Comparison of ENCODE assay signal across 7 mouse cellular contexts in the genomic region with DNA sequence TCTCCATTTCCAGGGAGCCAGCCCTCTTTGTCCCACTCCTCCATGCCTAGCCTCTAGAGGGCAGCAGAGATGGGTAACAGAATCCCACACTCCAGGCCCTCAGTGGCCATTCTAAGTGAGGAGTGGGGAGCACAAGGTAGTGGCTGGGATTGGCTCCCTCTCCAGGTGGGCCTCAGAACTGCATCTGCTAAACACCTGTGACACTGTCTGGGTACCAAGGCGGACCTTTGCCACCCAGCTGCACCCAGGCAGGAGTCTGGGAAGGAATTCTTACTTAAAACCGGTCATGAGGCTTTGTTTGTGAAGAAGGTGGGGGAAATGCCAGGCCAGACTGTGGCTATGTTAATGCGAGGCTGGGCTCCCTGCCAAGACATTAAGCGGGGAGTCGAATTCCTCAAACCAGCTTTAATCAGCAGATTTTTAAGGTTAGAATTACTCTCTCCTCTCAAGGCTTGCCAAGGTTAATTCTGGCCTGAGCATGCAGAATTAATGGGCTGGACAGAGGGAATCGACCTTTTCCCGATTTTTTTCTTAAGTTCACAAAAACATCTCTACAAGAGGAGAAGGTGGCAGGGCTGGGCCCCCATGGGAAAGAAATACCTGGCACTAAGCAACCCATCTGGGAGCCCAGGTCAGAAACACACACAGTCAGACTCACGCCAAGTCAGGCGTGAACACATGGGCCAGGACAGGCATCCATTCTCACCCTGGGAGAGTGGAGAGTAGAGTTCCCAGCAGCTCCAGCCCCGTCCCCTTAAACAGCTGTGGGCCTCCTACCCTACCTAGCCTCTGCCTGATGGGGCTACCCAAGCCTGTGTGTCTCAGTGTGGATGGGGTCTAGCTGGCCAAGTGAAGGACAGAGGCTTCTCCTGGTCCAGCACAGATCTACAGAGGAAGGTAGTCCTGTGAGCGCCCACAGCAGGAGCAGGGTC.
DNase-seq lines count a peak whose midpoint lies in the region; ATAC-seq lines count a peak whose summit lies in the region.

No protein-coding gene starts in this region.

- no peak overlapping the region for H3K9ac ChIP-seq in heart, embryonic 16.5 days (ENCODE audit: low read length)
- no peak overlapping the region for H3K9ac ChIP-seq in stomach, embryonic 15.5 days

- 0 out of 2 replicates have a peak, but pooled peaks cover 2% of the 10 kb centered on the region for H3K27me3 ChIP-seq in heart, embryonic 16.5 days (ENCODE audit: control insufficient read depth, insufficient read depth, low read length)
- 0 out of 2 replicates have a peak, but pooled peaks cover 4% of the 10 kb centered on the region for H3K27me3 ChIP-seq in stomach, embryonic 15.5 days (replicated peaks)

- 31% methylated on average over 11 of the region's 11 CpGs for WGBS in heart, embryonic 16.5 days
- 25% methylated on average over 11 of the region's 11 CpGs for WGBS in stomach, embryonic 15.5 days

- H3K9me3 ChIP-seq in heart, embryonic 16.5 days (replicated peaks; ENCODE audit: control insufficient read depth, low read length) = no peaks in the 10 kb centered on the region
- H3K9me3 ChIP-seq in stomach, embryonic 15.5 days = no peaks in the 10 kb centered on the region

- no peak overlapping the region for H3K27ac ChIP-seq in heart, embryonic 16.5 days (ENCODE audit: low read length)
- peak overlapping the region; percentile 49 for H3K27ac ChIP-seq in stomach, embryonic 15.5 days

- peaks cover 11% of the 10 kb centered on the region for H3K4me1 ChIP-seq in heart, embryonic 16.5 days (ENCODE audit: control insufficient read depth, insufficient read depth, low read length)
- peaks cover 24% of the 10 kb centered on the region; the same call in 1 of the 2 replicates for H3K4me1 ChIP-seq in stomach, embryonic 15.5 days

- no peak overlapping the region for H3K4me2 ChIP-seq in heart, embryonic 16.5 days (ENCODE audit: low read depth, low read length)
- H3K4me2 ChIP-seq in stomach, embryonic 15.5 days = no peak overlapping the region

- H3K4me3 ChIP-seq in heart, embryonic 16.5 days (ENCODE audit: low read length) = no peak overlapping the region
- no peak overlapping the region for H3K4me3 ChIP-seq in stomach, embryonic 15.5 days (replicated peaks)

- H3K36me3 ChIP-seq in heart, embryonic 16.5 days (ENCODE audit: control insufficient read depth, insufficient read depth) = no peaks in the 10 kb centered on the region
- no peaks in the 10 kb centered on the region for H3K36me3 ChIP-seq in stomach, embryonic 15.5 days

- DNase-seq in urinary bladder, postnatal 25 days (ENCODE audit: low spot score) = peak; percentile 13
- DNase-seq in urinary bladder, postnatal 10 days (ENCODE audit: low spot score) = no peak
- DNase-seq in embryo, embryonic 11 days = peak; percentile 74
- peak; percentile 96 for DNase-seq in kidney, postnatal 25 days

- ATAC-seq in heart, embryonic 16.5 days (replicated peaks; ENCODE audit: extremely low read depth, insufficient read depth, low FRiP score) = peak; percentile 50; the same call in 1 of the 2 replicates
- peak; percentile 62; the same call in 1 of the 2 replicates for ATAC-seq in megakaryocyte-erythroid progenitor cell, adult 5-6 weeks (replicated peaks; ENCODE audit: low FRiP score, low TSS enrichment, poor library complexity, severe bottlenecking)
- peak; percentile 51 for ATAC-seq in stomach, embryonic 15.5 days (ENCODE audit: insufficient read depth, low FRiP score, low read depth)
